Mouse (Mus musculus) sigmoid colon, adult 10 weeks (tissue): ENCODE results near the gene Cenpo. TPM values are rescaled to one million over a fixed set of nuclear protein-coding genes. Genes with fewer than 3 reads are reported as not detected.

Source experiments
- polyA plus RNA-seq: library from polyadenylated mRNA; stranded (reverse); fragments of 350-450 nt; fragmentation: Illumina TruSeq; extraction: RNeasy Lipid Tissue Mini Kit (QIAGEN cat#74804); gene quantifications from one replicate; pipeline ENCODE4 v1.2.3, GENCODE M21; 2014; ENCODE audit warnings: low read depth, low replicate concordance

Cenpo gene
- polyA plus RNA-seq: 8.5 TPM

GRCm38 (mm10) chr12:4233572-4234508, at the start of gene Cenpo, which contains the start of gene Ptrhd1:
Gene Cenpo (minus strand): TSS chr12:4234294.
Gene Ptrhd1 (plus strand): TSS chr12:4234027.

Other genes starting within 250 kb of the Cenpo start
- 0.85 TPM for gene Efr3b, start 195.4 kb downstream of the Cenpo start, polyA plus RNA-seq
- 1.8 TPM for gene Dnajc27, start 151.7 kb downstream of the Cenpo start, polyA plus RNA-seq
- 0.47 TPM for gene Adcy3, start 101.2 kb downstream of the Cenpo start, polyA plus RNA-seq
- gene Ptrhd1, start 267 bp downstream of the Cenpo start, polyA plus RNA-seq: 2.6 TPM
- gene Ncoa1, start 242.9 kb upstream of the Cenpo start, polyA plus RNA-seq: 36.5 TPM